Mouse (Mus musculus): ENCODE results near the gene Ldlrap1. TPM values are rescaled to one million over a fixed set of nuclear protein-coding genes. Genes with fewer than 3 reads are reported as not detected.
A peak's percentile ranks its signal among the peaks of the same experiment; 100 is the strongest.

Gene Ldlrap1
- total RNA-seq, 2 experiments from 2014 or later = 9.6 to 34.9 TPM

- ATAC-seq (replicated peaks; ENCODE audit: low FRiP score, low TSS enrichment, poor library complexity, severe bottlenecking) = no peak
These were observed 42.0 kb downstream of the Ldlrap1 start for GRCm38 (mm10) chr4:134725735-134726345.

- no peak for ATAC-seq (replicated peaks; ENCODE audit: low FRiP score, low TSS enrichment, poor library complexity, severe bottlenecking)
These were observed 42.9 kb downstream of the Ldlrap1 start for GRCm38 (mm10) chr4:134724974-134725373.

- ATAC-seq (replicated peaks; ENCODE audit: low FRiP score, low TSS enrichment, poor library complexity, severe bottlenecking) = no peak
These were observed 44.6 kb downstream of the Ldlrap1 start for GRCm38 (mm10) chr4:134723251-134723650.

- ATAC-seq (replicated peaks; ENCODE audit: low FRiP score, low TSS enrichment, poor library complexity, severe bottlenecking) = no peak
These were observed 46.7 kb downstream of the Ldlrap1 start for GRCm38 (mm10) chr4:134721076-134721475.

- ATAC-seq (replicated peaks; ENCODE audit: low FRiP score, low TSS enrichment, poor library complexity, severe bottlenecking) = no peak
These were observed 47.5 kb downstream of the Ldlrap1 start for GRCm38 (mm10) chr4:134720371-134720770.

GRCm38 (mm10) chr4:134719489-134719888, 48.3 kb downstream of the Ldlrap1 start:
- peak; percentile 92 for ATAC-seq (replicated peaks; ENCODE audit: low FRiP score, low TSS enrichment, poor library complexity, severe bottlenecking)

GRCm38 (mm10) chr4:134713937-134714336, 53.9 kb downstream of the Ldlrap1 start:
- peak; percentile 89 for ATAC-seq (replicated peaks; ENCODE audit: low FRiP score, low TSS enrichment, poor library complexity, severe bottlenecking)

- ATAC-seq (replicated peaks; ENCODE audit: low FRiP score, low TSS enrichment, poor library complexity, severe bottlenecking) = no peak
These were observed 62.5 kb downstream of the Ldlrap1 start for GRCm38 (mm10) chr4:134705311-134705710.

GRCm38 (mm10) chr4:134704590-134704989, 63.2 kb downstream of the Ldlrap1 start:
- no peak for ATAC-seq (replicated peaks; ENCODE audit: low FRiP score, low TSS enrichment, poor library complexity, severe bottlenecking)

GRCm38 (mm10) chr4:134703835-134704546, 63.8 kb downstream of the Ldlrap1 start, which contains the start of gene Man1c1:
Gene Man1c1 (minus strand): TSS chr4:134704290.
- peak; percentile 95 for ATAC-seq (replicated peaks; ENCODE audit: low FRiP score, low TSS enrichment, poor library complexity, severe bottlenecking)

GRCm38 (mm10) chr4:134702981-134703834, 64.6 kb downstream of the Ldlrap1 start:
- no peak for ATAC-seq (replicated peaks; ENCODE audit: low FRiP score, low TSS enrichment, poor library complexity, severe bottlenecking)

- ATAC-seq (replicated peaks; ENCODE audit: low FRiP score, low TSS enrichment, poor library complexity, severe bottlenecking) = no peak
These were observed 65.9 kb downstream of the Ldlrap1 start for GRCm38 (mm10) chr4:134701934-134702333.

GRCm38 (mm10) chr4:134700911-134701310, 66.9 kb downstream of the Ldlrap1 start:
- ATAC-seq (replicated peaks; ENCODE audit: low FRiP score, low TSS enrichment, poor library complexity, severe bottlenecking) = no peak

- no peak for ATAC-seq (replicated peaks; ENCODE audit: low FRiP score, low TSS enrichment, poor library complexity, severe bottlenecking)
These were observed 74.5 kb downstream of the Ldlrap1 start for GRCm38 (mm10) chr4:134693202-134693940.

GRCm38 (mm10) chr4:134692388-134692787, 75.4 kb downstream of the Ldlrap1 start:
- ATAC-seq (replicated peaks; ENCODE audit: low FRiP score, low TSS enrichment, poor library complexity, severe bottlenecking) = no peak

Other genes with a start within 250 kb of the Ldlrap1 start
- gene Mtfr1l, start 232.6 kb downstream of the Ldlrap1 start, total RNA-seq (2014; fragmentation: Nextera tagmentation) = 76.1 and 80.1 TPM in 2 replicates
- gene Mtfr1l, start 232.6 kb downstream of the Ldlrap1 start, total RNA-seq (2017) = 41.5 and 67.4 TPM in 2 replicates
- 17.7 and 18.4 TPM in 2 replicates for gene Selenon, start 215.9 kb downstream of the Ldlrap1 start, total RNA-seq (2014; fragmentation: Nextera tagmentation)
- gene Selenon, start 215.9 kb downstream of the Ldlrap1 start, total RNA-seq (2017) = 1.6 and 3.6 TPM in 2 replicates
- gene Man1c1, start 63.7 kb downstream of the Ldlrap1 start, total RNA-seq (2014; fragmentation: Nextera tagmentation) = 0.49 and 0.59 TPM in 2 replicates
- gene Man1c1, start 63.7 kb downstream of the Ldlrap1 start, total RNA-seq (2017) = 0.53 TPM in 1 of 2 replicates, not detected in the other
- 32.4 and 36.2 TPM in 2 replicates for gene Maco1, start 85.3 kb upstream of the Ldlrap1 start, total RNA-seq (2014; fragmentation: Nextera tagmentation)
- gene Maco1, start 85.3 kb upstream of the Ldlrap1 start, total RNA-seq (2017) = 41.9 and 61.3 TPM in 2 replicates
- gene Rhd, start 96.5 kb upstream of the Ldlrap1 start, total RNA-seq (2014; fragmentation: Nextera tagmentation) = 163 and 165 TPM in 2 replicates
- gene Rhd, start 96.5 kb upstream of the Ldlrap1 start, total RNA-seq (2017) = 119 and 185 TPM in 2 replicates
- 82.2 and 101 TPM in 2 replicates for gene Tmem50a, start 147.0 kb upstream of the Ldlrap1 start, total RNA-seq (2014; fragmentation: Nextera tagmentation)
- gene Tmem50a, start 147.0 kb upstream of the Ldlrap1 start, total RNA-seq (2017) = 163 and 179 TPM in 2 replicates
- 371 and 563 TPM in 2 replicates for gene Rsrp1, start 155.6 kb upstream of the Ldlrap1 start, total RNA-seq (2014; fragmentation: Nextera tagmentation)
- gene Rsrp1, start 155.6 kb upstream of the Ldlrap1 start, total RNA-seq (2017) = 122 and 226 TPM in 2 replicates
- 64.4 and 88.9 TPM in 2 replicates for gene Syf2, start 162.9 kb upstream of the Ldlrap1 start, total RNA-seq (2014; fragmentation: Nextera tagmentation)
- 208 and 338 TPM in 2 replicates for gene Syf2, start 162.9 kb upstream of the Ldlrap1 start, total RNA-seq (2017)

Measured in megakaryocyte-erythroid progenitor cell, adult 5-6 weeks (primary cell).